Mouse (Mus musculus): ENCODE data around the gene Zcchc14.
A peak's percentile ranks its signal among the peaks of the same experiment; 100 is the strongest.

Gene Zcchc14

GRCm38 (mm10) chr8:121665329-121665728 lies 12.6 kb upstream of the Zcchc14 start:
- DNase-seq (ENCODE audit: low read depth, low spot score): no peak

- DNase-seq (ENCODE audit: low read depth, low spot score): no peak
Observed at GRCm38 (mm10) chr8:121663101-121663500, 10.4 kb upstream of the Zcchc14 start.

GRCm38 (mm10) chr8:121661631-121662357 lies 9.1 kb upstream of the Zcchc14 start:
- no peak for DNase-seq (ENCODE audit: low read depth, low spot score)

GRCm38 (mm10) chr8:121660602-121661001 lies 7.9 kb upstream of the Zcchc14 start:
- DNase-seq (ENCODE audit: low read depth, low spot score): no peak

GRCm38 (mm10) chr8:121654966-121655494 lies 2.3 kb upstream of the Zcchc14 start:
- DNase-seq (ENCODE audit: low read depth, low spot score): no peak

GRCm38 (mm10) chr8:121654131-121654530 lies 1.4 kb upstream of the Zcchc14 start:
- DNase-seq (ENCODE audit: low read depth, low spot score): no peak

GRCm38 (mm10) chr8:121653340-121654019 lies 779 bp upstream of the Zcchc14 start:
- DNase-seq (ENCODE audit: low read depth, low spot score): no peak

GRCm38 (mm10) chr8:121651874-121652361 lies 783 bp downstream of the Zcchc14 start:
- DNase-seq (ENCODE audit: low read depth, low spot score): no peak

- no peak for DNase-seq (ENCODE audit: low read depth, low spot score)
Observed at GRCm38 (mm10) chr8:121651308-121651873, 1.3 kb downstream of the Zcchc14 start.

GRCm38 (mm10) chr8:121650389-121651307 lies 2.1 kb downstream of the Zcchc14 start:
- peak; percentile 52 for DNase-seq (ENCODE audit: low read depth, low spot score)

GRCm38 (mm10) chr8:121649904-121650303 lies 2.8 kb downstream of the Zcchc14 start:
- DNase-seq (ENCODE audit: low read depth, low spot score): no peak

GRCm38 (mm10) chr8:121649423-121649822 lies 3.3 kb downstream of the Zcchc14 start:
- no peak for DNase-seq (ENCODE audit: low read depth, low spot score)

- no peak for DNase-seq (ENCODE audit: low read depth, low spot score)
Observed at GRCm38 (mm10) chr8:121648451-121648850, 4.2 kb downstream of the Zcchc14 start.

- DNase-seq (ENCODE audit: low read depth, low spot score): no peak
Observed at GRCm38 (mm10) chr8:121647511-121648215, 5.0 kb downstream of the Zcchc14 start.

GRCm38 (mm10) chr8:121643384-121643783 lies 9.3 kb downstream of the Zcchc14 start:
- DNase-seq (ENCODE audit: low read depth, low spot score): peak; percentile 36

- DNase-seq (ENCODE audit: low read depth, low spot score): no peak
Observed at GRCm38 (mm10) chr8:121642804-121643203, 9.9 kb downstream of the Zcchc14 start.

GRCm38 (mm10) chr8:121636180-121636579 lies 16.5 kb downstream of the Zcchc14 start:
- DNase-seq (ENCODE audit: low read depth, low spot score): no peak

- DNase-seq (ENCODE audit: low read depth, low spot score): peak; percentile 11
Observed at GRCm38 (mm10) chr8:121635534-121635933, 17.2 kb downstream of the Zcchc14 start.

- DNase-seq (ENCODE audit: low read depth, low spot score): no peak
Observed at GRCm38 (mm10) chr8:121632401-121632800, 20.3 kb downstream of the Zcchc14 start.

GRCm38 (mm10) chr8:121631645-121632071 lies 21.0 kb downstream of the Zcchc14 start:
- DNase-seq (ENCODE audit: low read depth, low spot score): no peak

- no peak for DNase-seq (ENCODE audit: low read depth, low spot score)
Observed at GRCm38 (mm10) chr8:121628681-121629080, 24.0 kb downstream of the Zcchc14 start.

All from CD4-positive helper T cell, adult 2 months (primary cell).